Mouse (Mus musculus): ENCODE results near the gene Trib3. TPM values are rescaled to one million over a fixed set of nuclear protein-coding genes. Genes with fewer than 3 reads are reported as not detected.

The Trib3 gene
- total RNA-seq, 2 experiments from 2014 or later, result 0.62 to 1.7 TPM

GRCm38 (mm10) chr2:152349842-152350540, 6.2 kb upstream of the Trib3 start:
- DNase-seq (ENCODE audit: low spot score in 2 of 2), result peak; percentile 33 to 38
- intact Hi-C loops (cut with DNase I), result no loop called here

GRCm38 (mm10) chr2:152349205-152349604, 5.4 kb upstream of the Trib3 start:
- intact Hi-C loops (cut with DNase I), result no loop called here
- DNase-seq (ENCODE audit: low spot score in 2 of 2), result no peak

- intact Hi-C loops (cut with DNase I), result no loop called here
- no peak for DNase-seq (ENCODE audit: low spot score in 2 of 2)
Observed at GRCm38 (mm10) chr2:152347722-152348121, 3.9 kb upstream of the Trib3 start.

- no peak for DNase-seq (ENCODE audit: low spot score in 2 of 2)
- intact Hi-C loops (cut with DNase I), result no loop called here
Observed at GRCm38 (mm10) chr2:152346776-152347465, 3.1 kb upstream of the Trib3 start.

GRCm38 (mm10) chr2:152345393-152345792, 1.6 kb upstream of the Trib3 start:
- DNase-seq (ENCODE audit: low spot score in 2 of 2), result no peak
- intact Hi-C loops (cut with DNase I), result no loop called here

GRCm38 (mm10) chr2:152344909-152345308, 1.1 kb upstream of the Trib3 start:
- intact Hi-C loops (cut with DNase I), result no loop called here
- no peak for DNase-seq (ENCODE audit: low spot score in 2 of 2)

- intact Hi-C loops (cut with DNase I), result no loop called here
- DNase-seq (ENCODE audit: low spot score in 2 of 2), result no peak
Observed at GRCm38 (mm10) chr2:152344361-152344760, 529 bp upstream of the Trib3 start.

- DNase-seq (ENCODE audit: low spot score in 2 of 2), result no peak
Observed at GRCm38 (mm10) chr2:152339631-152340179, 4.1 kb downstream of the Trib3 start.

GRCm38 (mm10) chr2:152338319-152338718, 5.5 kb downstream of the Trib3 start:
- DNase-seq (ENCODE audit: low spot score in 2 of 2), result no peak
- intact Hi-C loops (cut with DNase I), result no loop called here

More at GRCm38 (mm10) chr2:152339631-152340179, 4.1 kb downstream of the Trib3 start:
- intact Hi-C loops (cut with DNase I), result no loop called here

- DNase-seq (ENCODE audit: low spot score in 2 of 2), result no peak
- intact Hi-C loops (cut with DNase I), result no loop called here
Observed at GRCm38 (mm10) chr2:152337591-152338212, 6.1 kb downstream of the Trib3 start.

- DNase-seq (ENCODE audit: low spot score in 2 of 2), result no peak
- intact Hi-C loops (cut with DNase I), result no loop called here
Observed at GRCm38 (mm10) chr2:152336856-152337255, 7.0 kb downstream of the Trib3 start.

GRCm38 (mm10) chr2:152335289-152335820, 8.5 kb downstream of the Trib3 start:
- intact Hi-C loops (cut with DNase I), result no loop called here
- DNase-seq (ENCODE audit: low spot score in 2 of 2), result no peak

GRCm38 (mm10) chr2:152333345-152334006, 10.4 kb downstream of the Trib3 start:
- intact Hi-C loops (cut with DNase I), result no loop called here
- no peak for DNase-seq (ENCODE audit: low spot score in 2 of 2)

GRCm38 (mm10) chr2:152332101-152332825, 11.6 kb downstream of the Trib3 start, which contains the start of gene Rbck1:
Gene Rbck1 (minus strand): TSS chr2:152332653.
- DNase-seq (ENCODE audit: low spot score in 2 of 2), result peak; percentile 91 to 92
- intact Hi-C loops (cut with DNase I), result no loop called here

GRCm38 (mm10) chr2:152330858-152331423, 12.9 kb downstream of the Trib3 start:
- intact Hi-C loops (cut with DNase I), result no loop called here
- DNase-seq (ENCODE audit: low spot score in 2 of 2), result no peak

- intact Hi-C loops (cut with DNase I), result no loop called here
- no peak for DNase-seq (ENCODE audit: low spot score in 2 of 2)
Observed at GRCm38 (mm10) chr2:152327980-152328379, 15.9 kb downstream of the Trib3 start.

- no peak for DNase-seq (ENCODE audit: low spot score in 2 of 2)
- intact Hi-C loops (cut with DNase I), result no loop called here
Observed at GRCm38 (mm10) chr2:152326654-152327053, 17.2 kb downstream of the Trib3 start.

GRCm38 (mm10) chr2:152326157-152326556, 17.7 kb downstream of the Trib3 start:
- intact Hi-C loops (cut with DNase I), result no loop called here

GRCm38 (mm10) chr2:152324842-152325241, 19.0 kb downstream of the Trib3 start:
- intact Hi-C loops (cut with DNase I), result no loop called here
- DNase-seq (ENCODE audit: low spot score in 2 of 2), result no peak

More at GRCm38 (mm10) chr2:152326157-152326556, 17.7 kb downstream of the Trib3 start:
- DNase-seq (ENCODE audit: low spot score in 2 of 2), result no peak
